Mouse (Mus musculus) embryonic fibroblast, embryonic 13.5 days (primary cell): ENCODE results near the gene Gm27029. TPM values are rescaled to one million over a fixed set of nuclear protein-coding genes. Genes with fewer than 3 reads are reported as not detected.
A peak's percentile ranks its signal among the peaks of the same experiment; 100 is the strongest.
"Not testable (repeated sequence)": the region's sequence is repeated elsewhere in the genome, so short reads cannot be mapped to it uniquely, and the experiment has no call there.

Experiments
- H3K27ac ChIP-seq: 2 replicates; pipeline ENCODE4 v1.5.1; 2012; ENCODE audit warnings: low read length, control low read depth, inconsistent platforms; ENCODE audit not compliant: insufficient read depth
- H3K4me1 ChIP-seq: 2 replicates; pipeline ENCODE4 v1.6.1; 2011; ENCODE audit warnings: low read length; ENCODE audit not compliant: control insufficient read depth, insufficient read depth
- H3K4me3 ChIP-seq: 2 replicates; pipeline ENCODE4 v1.5.1; 2011; ENCODE audit warnings: mild to moderate bottlenecking, control low read depth, low read length; ENCODE audit not compliant: insufficient read depth
- CTCF ChIP-seq: IDR thresholded peaks from 2 replicates; pipeline ENCODE4 v1.5.1; 2011; ENCODE audit warnings: mild to moderate bottlenecking, control low read depth, low read length, moderate library complexity, borderline replicate concordance; ENCODE audit not compliant: insufficient read depth
- POLR2A ChIP-seq: IDR thresholded peaks from 2 replicates; pipeline ENCODE4 v1.6.1; 2011; ENCODE audit warnings: low read depth, mild to moderate bottlenecking, control low read depth, low read length, moderate library complexity
- polyA plus RNA-seq: library from polyadenylated mRNA; stranded (reverse); fragments of >200 nt; gene quantifications from 2 replicates; pipeline ENCODE4 v1.2.4, GENCODE M21; 2011; ENCODE audit warnings: low read depth; ENCODE audit not compliant: missing spikeins, insufficient read length

The Gm27029 gene
- polyA plus RNA-seq, 1 experiment = 12.6 TPM

GRCm38 (mm10) chr11:101447786-101448185, 23.2 kb upstream of the Gm27029 start:
- TF ChIP-seq CTCF (no peak), POLR2A (no peak)
- H3K4me1 ChIP-seq = peaks cover 6% of the 10 kb centered on the region; the same call in 1 of the 2 replicates
- peak overlapping the region; percentile 34; the same call in 1 of the 2 replicates for H3K27ac ChIP-seq
- H3K4me3 ChIP-seq = no peak overlapping the region

GRCm38 (mm10) chr11:101446860-101447259, 22.3 kb upstream of the Gm27029 start:
- not testable (repeated sequence) for H3K4me1 ChIP-seq, H3K4me3 ChIP-seq, H3K27ac ChIP-seq

GRCm38 (mm10) chr11:101446319-101446718, 21.7 kb upstream of the Gm27029 start:
- TF ChIP-seq POLR2A = peak; percentile 46; the same call in 1 of the 2 replicates
- no peak for TF ChIP-seq CTCF
- Histone ChIP-seq H3K4me1 (peaks cover 2% of the 10 kb centered on the region; the same call in 1 of the 2 replicates), H3K4me3 (no peak overlapping the region), H3K27ac (no peak overlapping the region)

GRCm38 (mm10) chr11:101442760-101443159, 18.2 kb upstream of the Gm27029 start:
- no peaks in the 10 kb centered on the region for H3K4me1 ChIP-seq
- peak overlapping the region; percentile 45 for H3K27ac ChIP-seq
- TF ChIP-seq POLR2A (no peak), CTCF (no peak)
- H3K4me3 ChIP-seq = peak overlapping the region; percentile 100

GRCm38 (mm10) chr11:101442127-101442693, 17.6 kb upstream of the Gm27029 start, which contains the start of gene Rpl27:
Rpl27 (plus strand) TSS chr11:101442298.
- Histone ChIP-seq H3K4me1 (no peaks in the 10 kb centered on the region), H3K27ac (peak within 1 kb of the TSS; percentile 45), H3K4me3 (peak within 1 kb of the TSS; percentile 100)
- TF ChIP-seq CTCF (peak; percentile 36; the same call in 1 of the 2 replicates), POLR2A (peak; percentile 86)

- H3K27ac ChIP-seq, H3K4me1 ChIP-seq, H3K4me3 ChIP-seq: not testable (repeated sequence)
These were observed 17.0 kb upstream of the Gm27029 start for GRCm38 (mm10) chr11:101441450-101442126.

GRCm38 (mm10) chr11:101438006-101438405, 13.4 kb upstream of the Gm27029 start:
- H3K27ac ChIP-seq, H3K4me3 ChIP-seq, H3K4me1 ChIP-seq: not testable (repeated sequence)

GRCm38 (mm10) chr11:101436916-101437315, 12.3 kb upstream of the Gm27029 start:
- Histone ChIP-seq H3K4me3 (no peak overlapping the region), H3K4me1 (no peaks in the 10 kb centered on the region), H3K27ac (no peak overlapping the region)
- TF ChIP-seq POLR2A = no peak
- no peak for TF ChIP-seq CTCF

GRCm38 (mm10) chr11:101435831-101436230, 11.2 kb upstream of the Gm27029 start:
- Histone ChIP-seq H3K4me3 (no peak overlapping the region), H3K4me1 (no peaks in the 10 kb centered on the region), H3K27ac (no peak overlapping the region)
- TF ChIP-seq CTCF (no peak), POLR2A (no peak)

- TF ChIP-seq CTCF = no peak
- no peak for TF ChIP-seq POLR2A
- Histone ChIP-seq H3K4me1 (no peaks in the 10 kb centered on the region), H3K4me3 (no peak overlapping the region), H3K27ac (no peak overlapping the region)
These were observed 8.8 kb upstream of the Gm27029 start for GRCm38 (mm10) chr11:101433396-101433795.

GRCm38 (mm10) chr11:101431327-101431726, 6.7 kb upstream of the Gm27029 start:
- no peaks in the 10 kb centered on the region for H3K4me1 ChIP-seq
- H3K4me3 ChIP-seq = no peak overlapping the region
- no peak overlapping the region for H3K27ac ChIP-seq
- no peak for TF ChIP-seq POLR2A
- TF ChIP-seq CTCF = no peak
